Mouse (Mus musculus): ENCODE results near the gene Ppp1r26. TPM values are rescaled to one million over a fixed set of nuclear protein-coding genes. Genes with fewer than 3 reads are reported as not detected.

Gene Ppp1r26
- 6.2 and 8.4 TPM in 2 replicates for polyA plus RNA-seq (2015; fragmentation: Nextera tagmentation; extraction: Ambion mirVana)

GRCm38 (mm10) chr2:28446515-28447314, at the start of gene Ppp1r26:
Gene Ppp1r26, plus strand, starts transcription at chr2:28446800.
- WGBS = under 1% methylated on average over 87 of the region's 118 CpGs
- Histone ChIP-seq H3K9ac (peak within 1 kb of the TSS; percentile 89), H3K36me3 (ENCODE audit: poor library complexity, severe bottlenecking) (peaks cover 21% of the 10 kb centered on the region), H3K9me3 (replicated peaks) (no peaks in the 10 kb centered on the region), H3K27me3 (no peaks in the 10 kb centered on the region), H3K4me1 (peaks cover 15% of the 10 kb centered on the region), H3K4me3 (peak within 1 kb of the TSS; percentile 73), H3K27ac (peak within 1 kb of the TSS; percentile 55), H3K4me2 (peak within 1 kb of the TSS; percentile 93)
- ATAC-seq = peak; percentile 76

- WGBS = 48% methylated on average over 2 of the region's 2 CpGs
- Histone ChIP-seq H3K27me3 (no peaks in the 10 kb centered on the region), H3K9me3 (replicated peaks) (no peaks in the 10 kb centered on the region), H3K4me3 (no peak overlapping the region), H3K36me3 (ENCODE audit: poor library complexity, severe bottlenecking) (no peaks in the 10 kb centered on the region), H3K4me2 (no peak overlapping the region), H3K4me1 (peaks cover 18% of the 10 kb centered on the region), H3K9ac (no peak overlapping the region), H3K27ac (peak overlapping the region; percentile 48; the same call in 1 of the 2 replicates)
- no peak for ATAC-seq
Observed at GRCm38 (mm10) chr2:28396928-28397327, 49.7 kb upstream of the Ppp1r26 start.

DNA sequence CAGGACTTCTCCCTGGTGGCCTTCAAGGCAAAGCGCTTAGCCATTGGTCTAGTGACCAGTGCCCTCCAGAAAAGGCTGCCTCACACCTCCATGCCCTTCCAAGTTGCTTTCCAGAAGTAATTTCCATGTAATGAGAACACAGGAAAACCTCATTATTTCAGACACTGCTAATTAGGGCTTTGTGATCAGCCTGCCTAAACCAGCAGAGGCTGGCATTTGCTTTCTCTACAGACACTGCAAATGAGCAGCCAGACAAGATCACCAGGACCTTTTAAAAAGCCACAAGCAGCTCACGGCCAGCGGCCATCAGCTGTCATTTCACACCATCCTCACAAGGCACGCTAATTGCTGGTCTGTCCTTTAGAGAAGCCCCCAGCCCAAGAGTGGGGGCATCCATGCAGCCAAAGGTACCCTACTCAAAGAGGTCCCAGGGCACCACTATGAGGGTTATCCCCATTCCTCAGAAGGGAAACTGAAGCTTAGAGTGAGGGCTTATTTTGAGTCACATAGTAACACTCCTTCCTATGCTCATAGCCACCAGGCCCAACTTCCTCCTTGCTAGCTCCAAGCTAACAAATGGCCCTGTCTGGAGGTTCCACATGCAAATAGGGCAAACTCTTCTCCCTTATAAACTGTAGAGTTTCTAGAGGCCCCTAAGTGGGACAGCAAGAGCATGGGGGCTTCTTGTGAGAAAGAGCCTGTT, 49.0 kb upstream of the Ppp1r26 start:
- peaks cover 23% of the 10 kb centered on the region for H3K4me1 ChIP-seq
- no peaks in the 10 kb centered on the region for H3K27me3 ChIP-seq
- H3K9ac ChIP-seq = no peak overlapping the region
- H3K36me3 ChIP-seq (ENCODE audit: poor library complexity, severe bottlenecking) = no peaks in the 10 kb centered on the region
- 38% methylated on average over 4 of the region's 4 CpGs for WGBS
- H3K9me3 ChIP-seq (replicated peaks) = no peaks in the 10 kb centered on the region
- H3K4me3 ChIP-seq = no peak overlapping the region
- peak overlapping the region; percentile 48; the same call in 1 of the 2 replicates for H3K27ac ChIP-seq
- ATAC-seq = no peak
- H3K4me2 ChIP-seq = no peak overlapping the region

GRCm38 (mm10) chr2:28401647-28402046, 45.0 kb upstream of the Ppp1r26 start:
- H3K27ac ChIP-seq = peak overlapping the region; percentile 21; the same call in 1 of the 2 replicates
- no peak for ATAC-seq

DNA sequence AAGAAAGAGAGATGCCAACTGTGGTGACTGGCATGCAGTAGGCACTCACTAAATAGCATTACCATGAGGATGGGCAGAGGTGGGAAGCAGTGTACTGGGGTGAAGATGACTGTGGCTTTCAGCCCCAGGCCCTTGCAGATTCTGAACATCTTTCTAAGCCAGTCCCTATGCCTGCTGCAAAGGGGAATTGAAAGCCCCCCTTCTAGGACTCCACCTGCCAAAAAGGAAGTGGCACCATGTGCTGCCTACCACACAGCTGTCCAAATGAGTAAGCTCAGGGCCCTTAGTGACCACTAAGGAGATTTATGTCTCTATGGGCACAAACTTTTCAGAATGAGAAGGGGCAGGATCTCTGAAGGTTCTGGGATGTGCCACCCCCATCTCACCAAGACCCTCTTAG, 44.5 kb upstream of the Ppp1r26 start:
- Histone ChIP-seq H3K36me3 (ENCODE audit: poor library complexity, severe bottlenecking) (no peaks in the 10 kb centered on the region), H3K4me1 (peaks cover 16% of the 10 kb centered on the region), H3K4me3 (no peak overlapping the region), H3K27ac (peak overlapping the region; percentile 21; the same call in 1 of the 2 replicates), H3K27me3 (no peaks in the 10 kb centered on the region), H3K9me3 (replicated peaks) (0 out of 2 replicates have a peak, but pooled peaks cover 5% of the 10 kb centered on the region), H3K4me2 (no peak overlapping the region), H3K9ac (no peak overlapping the region)
- no peak for ATAC-seq

More at GRCm38 (mm10) chr2:28401647-28402046, 45.0 kb upstream of the Ppp1r26 start:
- Histone ChIP-seq H3K36me3 (ENCODE audit: poor library complexity, severe bottlenecking) (no peaks in the 10 kb centered on the region), H3K9ac (no peak overlapping the region), H3K27me3 (no peaks in the 10 kb centered on the region), H3K4me1 (peaks cover 21% of the 10 kb centered on the region), H3K9me3 (replicated peaks) (0 out of 2 replicates have a peak, but pooled peaks cover 5% of the 10 kb centered on the region), H3K4me3 (no peak overlapping the region), H3K4me2 (no peak overlapping the region)
- 52% methylated on average over 11 of the region's 11 CpGs for WGBS

DNA sequence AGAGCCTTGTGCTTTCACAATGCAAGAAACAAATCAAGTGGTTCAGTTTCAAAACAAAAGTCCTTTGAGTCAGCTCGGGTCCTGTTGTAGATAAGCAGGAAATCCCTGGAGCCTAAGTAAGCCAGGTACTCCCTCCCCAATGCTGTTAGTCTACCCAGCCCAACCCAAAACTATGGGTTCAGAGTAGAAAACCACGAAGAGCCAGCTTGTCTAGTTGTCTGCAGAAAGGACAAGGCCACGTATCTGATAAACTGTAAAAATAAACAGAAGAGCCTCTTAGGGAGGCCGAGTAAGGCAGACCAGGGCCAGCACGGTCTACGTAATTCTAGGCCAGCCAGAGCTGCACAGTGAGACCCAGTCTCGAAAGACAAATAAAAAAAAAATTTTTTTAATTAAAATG, 38.8 kb upstream of the Ppp1r26 start:
- H3K9ac ChIP-seq = no peak overlapping the region
- H3K9me3 ChIP-seq (replicated peaks) = 0 out of 2 replicates have a peak, but pooled peaks cover 5% of the 10 kb centered on the region
- H3K4me2 ChIP-seq = no peak overlapping the region
- no peak for ATAC-seq
- H3K27ac ChIP-seq = no peak overlapping the region
- H3K4me3 ChIP-seq = no peak overlapping the region
- no peaks in the 10 kb centered on the region for H3K36me3 ChIP-seq (ENCODE audit: poor library complexity, severe bottlenecking)
- WGBS = 70% methylated on average over 7 of the region's 7 CpGs
- no peaks in the 10 kb centered on the region for H3K27me3 ChIP-seq
- peaks cover 9% of the 10 kb centered on the region; the same call in 1 of the 2 replicates for H3K4me1 ChIP-seq

GRCm38 (mm10) chr2:28409144-28409543, 37.5 kb upstream of the Ppp1r26 start:
- no peak overlapping the region for H3K27ac ChIP-seq
- 83% methylated on average over 4 of the region's 4 CpGs for WGBS
- ATAC-seq = no peak
- no peaks in the 10 kb centered on the region for H3K27me3 ChIP-seq
- 0 out of 2 replicates have a peak, but pooled peaks cover 1% of the 10 kb centered on the region for H3K9me3 ChIP-seq (replicated peaks)
- H3K4me1 ChIP-seq = peaks cover 11% of the 10 kb centered on the region; the same call in 1 of the 2 replicates
- no peak overlapping the region for H3K4me3 ChIP-seq
- no peak overlapping the region for H3K4me2 ChIP-seq
- no peak overlapping the region for H3K9ac ChIP-seq
- no peaks in the 10 kb centered on the region for H3K36me3 ChIP-seq (ENCODE audit: poor library complexity, severe bottlenecking)

DNA sequence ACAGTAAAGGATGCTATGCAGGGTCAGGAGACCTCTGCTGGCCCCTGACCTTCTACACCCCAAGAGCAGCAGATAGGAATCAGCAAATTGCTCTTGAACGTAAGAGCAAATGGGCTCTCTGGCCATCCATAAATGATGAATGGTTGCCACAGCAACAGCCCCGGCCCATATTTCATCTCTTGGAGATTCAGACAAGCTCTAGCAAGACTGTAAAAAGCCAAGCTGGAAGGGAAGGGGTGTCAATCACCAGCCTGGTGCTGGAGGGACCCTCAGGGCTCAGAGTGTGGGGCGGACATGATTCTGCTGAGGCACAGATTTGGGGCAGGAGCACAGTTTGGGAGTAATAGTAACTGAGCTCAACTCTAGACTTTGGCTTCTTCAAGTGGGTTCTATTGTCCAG, 37.0 kb upstream of the Ppp1r26 start:
- Histone ChIP-seq H3K9ac (no peak overlapping the region), H3K4me2 (no peak overlapping the region), H3K4me3 (no peak overlapping the region), H3K36me3 (ENCODE audit: poor library complexity, severe bottlenecking) (no peaks in the 10 kb centered on the region), H3K9me3 (replicated peaks) (no peaks in the 10 kb centered on the region), H3K4me1 (peaks cover 11% of the 10 kb centered on the region; the same call in 1 of the 2 replicates), H3K27me3 (no peaks in the 10 kb centered on the region), H3K27ac (no peak overlapping the region)
- WGBS = 68% methylated on average over 3 of the region's 3 CpGs
- ATAC-seq = no peak

- Histone ChIP-seq H3K4me2 (no peak overlapping the region), H3K9me3 (replicated peaks) (no peaks in the 10 kb centered on the region), H3K4me1 (peaks cover 23% of the 10 kb centered on the region), H3K4me3 (no peak overlapping the region), H3K27me3 (no peaks in the 10 kb centered on the region), H3K27ac (no peak overlapping the region), H3K9ac (no peak overlapping the region), H3K36me3 (ENCODE audit: poor library complexity, severe bottlenecking) (no peaks in the 10 kb centered on the region)
- ATAC-seq = no peak
- WGBS = 84% methylated on average over 6 of the region's 6 CpGs
Observed at GRCm38 (mm10) chr2:28412936-28413335, 33.7 kb upstream of the Ppp1r26 start.

DNA sequence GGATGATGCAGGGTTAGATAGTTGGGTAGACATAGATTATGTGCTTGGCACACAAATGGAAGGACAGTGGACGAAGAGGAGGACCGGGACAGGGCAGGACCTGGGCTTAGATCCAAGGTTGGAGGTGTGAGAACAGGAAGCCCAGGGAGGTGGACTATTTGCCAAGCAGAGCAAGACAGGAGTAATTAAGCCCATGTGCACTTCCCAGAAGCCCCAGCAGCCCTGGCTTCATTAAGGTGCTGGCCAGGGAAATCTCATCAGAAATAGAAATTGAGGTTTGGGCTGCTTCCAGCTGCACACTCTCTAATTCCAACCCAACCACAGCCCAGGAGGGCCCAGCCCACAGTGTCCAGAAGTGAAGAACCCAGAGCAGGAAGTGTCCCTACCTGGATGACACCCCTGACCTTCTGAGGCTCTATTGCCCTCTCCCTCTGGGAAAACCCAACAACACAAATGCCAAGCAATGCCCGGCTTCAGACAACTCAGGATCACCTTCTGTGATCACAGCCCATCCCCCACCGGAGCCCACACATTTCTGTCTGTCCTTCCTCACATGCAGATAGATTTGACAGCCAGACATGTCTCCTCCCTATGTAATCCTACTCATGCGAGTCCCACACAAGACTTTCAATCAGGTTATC, 32.4 kb upstream of the Ppp1r26 start:
- 87% methylated on average over 5 of the region's 5 CpGs for WGBS
- Histone ChIP-seq H3K9me3 (replicated peaks) (no peaks in the 10 kb centered on the region), H3K27me3 (no peaks in the 10 kb centered on the region), H3K36me3 (ENCODE audit: poor library complexity, severe bottlenecking) (no peaks in the 10 kb centered on the region), H3K4me3 (no peak overlapping the region), H3K4me2 (no peak overlapping the region), H3K9ac (no peak overlapping the region), H3K4me1 (peaks cover 20% of the 10 kb centered on the region), H3K27ac (no peak overlapping the region)
- no peak for ATAC-seq

GRCm38 (mm10) chr2:28414757-28415137, 31.9 kb upstream of the Ppp1r26 start:
- no peak for ATAC-seq
- Histone ChIP-seq H3K9me3 (replicated peaks) (no peaks in the 10 kb centered on the region), H3K27ac (no peak overlapping the region; the same call in 1 of the 2 replicates), H3K4me1 (peaks cover 17% of the 10 kb centered on the region), H3K36me3 (ENCODE audit: poor library complexity, severe bottlenecking) (no peaks in the 10 kb centered on the region), H3K4me2 (no peak overlapping the region), H3K4me3 (no peak overlapping the region), H3K27me3 (no peaks in the 10 kb centered on the region), H3K9ac (no peak overlapping the region)
- 91% methylated on average over 5 of the region's 5 CpGs for WGBS
